ENCODE assay signal across 12 mouse cellular contexts in the genomic region with DNA sequence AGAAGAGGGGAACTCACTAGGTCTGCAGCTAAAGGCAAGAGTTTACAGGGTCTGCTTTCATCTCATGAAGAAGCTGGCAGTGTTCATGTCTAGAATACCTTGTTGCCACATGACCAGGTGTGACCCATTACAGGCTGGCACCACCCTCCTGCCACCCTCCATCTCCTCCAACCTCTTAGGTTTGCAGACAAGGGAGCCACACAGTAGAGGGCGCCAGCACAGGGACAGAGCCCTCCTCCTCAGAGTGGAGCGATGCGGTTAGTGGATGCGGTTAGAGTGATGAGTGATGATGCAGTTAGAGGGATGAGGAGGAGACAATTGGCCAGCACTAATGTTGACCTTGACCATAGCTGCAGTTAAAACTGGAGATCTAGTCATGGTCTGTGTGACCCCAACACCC.
A peak's percentile ranks its signal among the peaks of the same experiment; 100 is the strongest.
DNase-seq lines count a peak whose midpoint lies in the region; ATAC-seq and TF ChIP-seq lines count a peak whose summit lies in the region.
"Had no signal": no experiment of that assay in that cellular context is flagged by ENCODE, and none has a peak within 500 bp of the region (broad histone marks: within the 10 kb centered on the region; RNA-seq: fewer than 3 reads in every experiment).

No protein-coding gene starts in this region.

- peak; percentile 62 for TF ChIP-seq CTCF in hindbrain, postnatal 0 days (IDR thresholded peaks at IDR 0.05; ENCODE audit: low read depth)
- peak; percentile 48; the same call in 1 of the 2 replicates for TF ChIP-seq CTCF in brain, embryonic 14.5 days (IDR thresholded peaks at IDR 0.05; ENCODE audit: borderline replicate concordance, extremely low read depth, insufficient read depth, insufficient read length)
- TF ChIP-seq CTCF in thymus, adult 2 months (IDR thresholded peaks at IDR 0.05; ENCODE audit: borderline replicate concordance, control insufficient read depth, extremely low read depth, insufficient read depth, low read length, poor library complexity), result no peak

- H3K36me3 ChIP-seq in hindbrain, postnatal 0 days (ENCODE audit: insufficient read depth, low read length), result no peaks in the 10 kb centered on the region
- no peaks in the 10 kb centered on the region for H3K36me3 ChIP-seq in hindbrain, embryonic 12.5 days
- no peaks in the 10 kb centered on the region for H3K36me3 ChIP-seq in thymus, adult 2 months (ENCODE audit: control insufficient read depth, insufficient read depth, low read length)
- H3K36me3 ChIP-seq: limb, embryonic 13.5 days; neural tube, embryonic 13.5 days had no signal

- peaks cover 8% of the 10 kb centered on the region for H3K4me1 ChIP-seq in hindbrain, postnatal 0 days (ENCODE audit: insufficient read depth, low read length)
- peaks cover 17% of the 10 kb centered on the region for H3K4me1 ChIP-seq in hindbrain, embryonic 12.5 days
- H3K4me1 ChIP-seq in thymus, adult 2 months (replicated peaks; ENCODE audit: control insufficient read depth, insufficient read depth, low read length), result no peaks in the 10 kb centered on the region
- H3K4me1 ChIP-seq: limb, embryonic 13.5 days had no signal

- no peaks in the 10 kb centered on the region for H3K9me3 ChIP-seq in hindbrain, postnatal 0 days (ENCODE audit: low read length)
- no peaks in the 10 kb centered on the region for H3K9me3 ChIP-seq in hindbrain, embryonic 12.5 days (replicated peaks)
- H3K9me3 ChIP-seq: limb, embryonic 13.5 days; neural tube, embryonic 13.5 days had no signal

- no peak overlapping the region for H3K4me3 ChIP-seq in hindbrain, postnatal 0 days (ENCODE audit: low read length)
- H3K4me3 ChIP-seq in hindbrain, embryonic 12.5 days, result no peak overlapping the region
- no peak overlapping the region for H3K4me3 ChIP-seq in thymus, adult 2 months (ENCODE audit: control insufficient read depth, insufficient read depth, low read length)
- H3K4me3 ChIP-seq: limb, embryonic 13.5 days; neural tube, embryonic 13.5 days had no signal

- H3K4me2 ChIP-seq in hindbrain, postnatal 0 days (ENCODE audit: low read depth, low read length), result no peak overlapping the region
- no peak overlapping the region for H3K4me2 ChIP-seq in hindbrain, embryonic 12.5 days (replicated peaks)
- H3K4me2 ChIP-seq: limb, embryonic 13.5 days; neural tube, embryonic 13.5 days had no signal

- no peaks in the 10 kb centered on the region for H3K27me3 ChIP-seq in hindbrain, postnatal 0 days (ENCODE audit: insufficient read depth, low read length)
- peaks cover 14% of the 10 kb centered on the region for H3K27me3 ChIP-seq in hindbrain, embryonic 12.5 days
- H3K27me3 ChIP-seq in thymus, adult 2 months (ENCODE audit: control insufficient read depth, insufficient read depth, low read length), result no peaks in the 10 kb centered on the region

- peak; percentile 46 for DNase-seq in hindbrain, postnatal 0 days (ENCODE audit: low spot score)
- peak; percentile 45 for DNase-seq in right cerebral cortex, postnatal 14 days
- no peak for DNase-seq in right cerebral cortex, postnatal 4 days
- DNase-seq in brain, embryonic 14.5 days (ENCODE audit: low read depth), result no peak
- no peak for DNase-seq in thymus, postnatal 0 days (ENCODE audit: low spot score)
- no peak for DNase-seq in thymus, adult 2 months

- H3K9ac ChIP-seq in hindbrain, postnatal 0 days (replicated peaks; ENCODE audit: low read length), result no peak overlapping the region
- no peak overlapping the region for H3K9ac ChIP-seq in hindbrain, embryonic 12.5 days
- H3K9ac ChIP-seq: limb, embryonic 13.5 days; neural tube, embryonic 13.5 days had no signal

- 51% methylated on average over 4 of the region's 4 CpGs for WGBS in hindbrain, postnatal 0 days
- 44% methylated on average over 4 of the region's 4 CpGs for WGBS in hindbrain, embryonic 12.5 days
- WGBS in thymus, adult 2 months, result 37% methylated on average over 4 of the region's 4 CpGs

- no peak for TF ChIP-seq POLR2A in brain, embryonic 14.5 days (IDR thresholded peaks at IDR 0.05; ENCODE audit: borderline replicate concordance, extremely low read depth, insufficient read depth, insufficient read length, poor library complexity, severe bottlenecking)
- no peak for TF ChIP-seq POLR2A in thymus, adult 2 months (IDR thresholded peaks at IDR 0.05; ENCODE audit: control insufficient read depth, extremely low read depth, insufficient read depth, low read length, poor library complexity)

- ATAC-seq in hindbrain, postnatal 0 days, result peak; percentile 47; the same call in 1 of the 2 replicates
- no peak for ATAC-seq in hindbrain, embryonic 12.5 days (ENCODE audit: low FRiP score)
- ATAC-seq in megakaryocyte progenitor cell, adult 5-6 weeks (replicated peaks; ENCODE audit: poor library complexity), result peak; percentile 46
- ATAC-seq: forebrain, embryonic 16.5 days; Patski had no signal

- no peak overlapping the region for H3K27ac ChIP-seq in hindbrain, postnatal 0 days
- no peak overlapping the region for H3K27ac ChIP-seq in hindbrain, embryonic 12.5 days
- no peak overlapping the region for H3K27ac ChIP-seq in thymus, adult 2 months (ENCODE audit: control insufficient read depth, insufficient read depth, low read length)
- H3K27ac ChIP-seq: limb, embryonic 13.5 days; neural tube, embryonic 13.5 days had no signal

Comparison
In these comparisons a context has a peak if more than half of its experiments do, and no peak if none do; other contexts are left out.
1. DNase-seq: peak in hindbrain, postnatal 0 days (single experiment) and right cerebral cortex, postnatal 14 days (single experiment); none in right cerebral cortex, postnatal 4 days (single experiment), brain, embryonic 14.5 days (single experiment), thymus, postnatal 0 days (single experiment) and thymus, adult 2 months (single experiment).